Mouse (Mus musculus): ENCODE measurements around the gene Pelp1. TPM values are rescaled to one million over a fixed set of nuclear protein-coding genes. Genes with fewer than 3 reads are reported as not detected.

The Pelp1 gene
- polyA plus RNA-seq (2015; fragmentation: Nextera tagmentation; extraction: Ambion mirVana): 30.7 and 33.6 TPM in 2 replicates

DNA sequence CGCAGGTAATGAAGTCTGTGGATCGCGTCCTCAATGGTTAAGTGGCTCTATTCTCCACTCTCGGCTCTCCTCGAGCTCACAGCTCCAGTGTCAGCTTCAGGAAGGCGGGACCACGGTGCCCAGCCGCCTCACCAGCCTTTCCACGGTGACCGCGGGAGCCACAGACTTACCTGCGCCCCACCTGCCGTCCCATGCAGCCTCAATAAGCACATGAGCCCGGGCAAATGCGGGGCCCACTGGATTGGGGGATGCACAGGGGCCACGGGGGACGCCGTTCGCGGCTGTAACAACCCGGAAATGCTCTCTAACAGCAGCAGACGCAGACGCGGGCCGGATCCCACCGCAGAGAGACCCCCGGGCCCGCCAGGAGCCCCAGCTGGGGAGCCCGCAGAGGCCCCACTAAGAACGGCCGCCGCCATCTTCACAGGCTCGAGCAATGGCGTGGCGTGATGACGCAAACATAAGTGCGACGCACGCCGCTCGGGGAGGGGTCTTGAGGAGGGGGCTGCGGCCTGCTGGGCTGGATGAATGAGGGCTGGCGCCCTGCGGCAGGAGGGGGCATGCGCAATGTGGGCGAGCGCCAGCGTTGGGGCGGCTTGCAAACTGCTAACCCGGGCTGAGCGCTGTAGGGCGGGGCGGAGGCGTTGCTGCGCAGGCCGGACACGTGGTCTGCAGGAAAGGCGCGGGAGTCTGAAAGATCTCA lies at the start of gene Pelp1:
Pelp1 (minus strand) TSS at position 438 of the 703 bp plus-strand sequence.
- peak within 1 kb of the TSS; percentile 72 for H3K27ac ChIP-seq (replicated peaks)
- H3K4me3 ChIP-seq: peak within 1 kb of the TSS; percentile 83
- H3K9me3 ChIP-seq: no peaks in the 10 kb centered on the region
- H3K4me1 ChIP-seq (replicated peaks): peaks cover 26% of the 10 kb centered on the region
- under 1% methylated on average over 59 of the region's 59 CpGs for WGBS
- peak within 1 kb of the TSS; percentile 83 for H3K4me2 ChIP-seq
- H3K36me3 ChIP-seq: 0 out of 2 replicates have a peak, but pooled peaks cover 6% of the 10 kb centered on the region
- peak within 1 kb of the TSS; percentile 92 for H3K9ac ChIP-seq
- no peaks in the 10 kb centered on the region for H3K27me3 ChIP-seq
- ATAC-seq (ENCODE audit: low FRiP score, low read depth): peak; percentile 99

DNA sequence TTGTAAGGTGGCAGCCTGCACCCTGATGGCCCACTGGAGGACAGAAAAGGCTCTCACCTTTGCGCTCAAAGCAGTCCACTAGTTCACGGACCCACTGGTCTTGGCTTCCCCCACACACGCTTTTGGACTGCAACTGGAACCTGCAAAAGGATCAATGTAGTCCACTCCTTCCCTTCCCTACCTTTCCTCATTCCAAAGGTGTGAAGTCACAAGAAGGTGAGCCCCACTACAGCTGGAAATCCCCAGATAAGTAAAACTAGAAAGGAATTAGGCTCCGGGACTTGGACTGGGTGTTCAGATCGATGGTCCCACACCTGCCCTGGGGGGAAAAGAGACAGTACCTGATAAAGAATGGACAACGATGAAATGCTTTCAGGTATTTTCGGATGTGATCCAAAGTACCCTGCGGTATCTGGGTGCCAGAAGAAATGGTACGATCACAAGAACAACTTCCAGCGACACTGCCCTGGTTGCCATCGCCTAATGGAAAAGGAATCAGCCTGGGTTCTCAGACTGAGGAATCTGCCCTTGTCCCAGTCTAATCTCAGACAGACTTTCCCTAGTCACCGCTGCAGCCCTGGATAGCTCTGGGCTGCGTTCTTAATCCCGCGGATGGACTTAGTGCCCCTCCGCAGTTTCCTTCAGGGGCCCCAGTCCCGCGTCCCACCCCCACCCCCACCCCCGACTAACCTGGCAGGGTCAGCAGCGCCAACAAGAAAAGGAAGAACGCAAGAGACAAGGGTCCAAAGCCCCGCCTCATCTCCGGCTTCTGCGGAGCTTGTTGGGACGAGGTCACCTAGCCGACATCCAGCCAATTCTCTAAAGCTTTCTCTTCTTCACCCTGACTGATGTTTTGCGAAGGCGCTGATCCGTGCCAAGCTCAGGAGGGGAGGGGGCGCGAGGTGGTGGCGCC lies 49.1 kb upstream of the Pelp1 start, which contains the start of gene Zmynd15:
Zmynd15 (plus strand) TSS at position 746 of the 913 bp plus-strand sequence.
- no peak for ATAC-seq (ENCODE audit: low FRiP score, low read depth)
- Histone ChIP-seq H3K27me3 (peaks cover 28% of the 10 kb centered on the region), H3K4me3 (peak within 1 kb of the TSS; percentile 40), H3K36me3 (no peaks in the 10 kb centered on the region), H3K9ac (peak within 1 kb of the TSS; percentile 37; the same call in 1 of the 2 replicates), H3K4me1 (replicated peaks) (peaks cover 4% of the 10 kb centered on the region; the same call in 1 of the 2 replicates), H3K27ac (replicated peaks) (no peak within 1 kb of the TSS), H3K9me3 (no peaks in the 10 kb centered on the region), H3K4me2 (peak within 1 kb of the TSS; percentile 72)
- 20% methylated on average over 31 of the region's 32 CpGs for WGBS

DNA sequence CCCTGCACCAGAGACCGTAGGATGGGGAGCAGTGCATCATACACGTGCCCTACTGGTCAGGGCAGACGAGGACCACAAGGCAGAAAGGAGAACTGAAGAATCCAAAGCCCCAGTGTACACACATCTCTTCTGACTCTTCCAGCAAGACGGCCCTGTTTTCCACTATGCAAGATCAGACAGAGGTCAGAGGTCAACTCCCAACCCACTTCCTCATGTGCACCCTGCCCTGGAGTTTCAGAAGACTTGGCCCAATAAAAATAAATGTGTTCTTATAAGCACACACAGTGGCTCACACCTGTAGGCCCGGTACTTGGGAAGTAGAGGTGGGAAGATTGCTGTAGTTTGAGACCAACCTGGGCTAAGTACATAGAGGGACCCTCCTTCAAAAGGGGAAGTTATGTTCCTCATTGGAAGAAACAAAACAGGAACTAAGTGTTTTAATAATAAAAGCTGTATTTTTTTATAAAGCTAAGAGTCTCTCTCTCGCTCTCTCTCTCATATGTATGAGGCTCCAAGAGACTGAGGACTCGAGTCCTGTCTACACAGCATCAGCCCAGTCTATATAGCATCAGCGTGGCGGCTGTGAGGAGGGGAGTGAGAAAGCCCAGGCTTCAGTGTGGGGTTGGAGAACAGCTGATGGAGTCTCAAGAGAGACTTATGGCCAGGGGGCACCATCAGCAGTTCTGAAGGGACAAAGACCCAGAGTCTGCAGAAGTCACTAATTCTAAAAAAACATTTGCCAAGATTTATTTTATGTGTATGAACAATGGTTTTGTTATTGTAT lies 43.6 kb upstream of the Pelp1 start:
- Histone ChIP-seq H3K9ac (peak overlapping the region; percentile 11; the same call in 1 of the 2 replicates), H3K4me2 (peak overlapping the region; percentile 64)
- WGBS: 89% methylated on average over 9 of the region's 9 CpGs

DNA sequence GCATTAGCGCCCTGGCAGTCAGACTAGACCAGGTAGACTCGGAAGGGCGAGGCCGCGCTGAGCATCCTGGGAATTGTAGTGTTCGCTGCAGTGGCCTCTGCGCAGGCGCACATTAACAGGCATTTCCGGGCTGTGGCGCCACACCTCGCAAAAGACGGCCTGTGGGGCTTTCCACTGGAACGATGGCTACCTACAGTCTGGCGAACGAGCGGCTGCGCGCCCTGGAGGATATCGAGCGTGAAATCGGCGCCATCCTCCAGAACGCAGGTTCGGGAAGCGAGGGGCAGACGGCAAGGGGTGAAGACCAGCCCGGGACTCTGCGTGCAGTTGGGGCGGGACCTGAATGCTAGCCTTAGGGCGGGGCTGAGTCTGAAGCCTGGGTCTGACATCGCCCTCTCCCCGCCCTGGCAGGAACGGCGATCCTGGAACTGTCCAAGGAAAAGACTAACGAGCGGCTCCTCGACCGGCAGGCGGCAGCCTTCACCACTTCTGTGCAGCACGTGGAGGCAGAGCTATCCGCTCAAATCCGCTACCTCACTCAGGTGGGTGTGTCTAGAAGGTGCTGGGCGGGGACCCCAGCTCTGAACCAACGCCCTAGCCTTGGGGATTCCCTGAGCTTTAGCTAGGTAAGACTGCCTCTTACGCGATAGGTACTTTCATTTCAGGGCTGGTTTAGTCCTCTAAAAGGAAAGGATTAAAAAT lies 42.1 kb upstream of the Pelp1 start, which contains the start of gene Med11:
Med11 (plus strand) TSS at position 123 of the 702 bp plus-strand sequence.
- H3K36me3 ChIP-seq: peaks cover 6% of the 10 kb centered on the region
- H3K4me3 ChIP-seq: peak within 1 kb of the TSS; percentile 66
- under 1% methylated on average over 45 of the region's 46 CpGs for WGBS
- peak; percentile 98 for ATAC-seq (ENCODE audit: low FRiP score, low read depth)
- peak within 1 kb of the TSS; percentile 64 for H3K4me2 ChIP-seq
- peaks cover 20% of the 10 kb centered on the region for H3K4me1 ChIP-seq (replicated peaks)
- H3K9ac ChIP-seq: peak within 1 kb of the TSS; percentile 71
- H3K27ac ChIP-seq (replicated peaks): peak within 1 kb of the TSS; percentile 98
- H3K9me3 ChIP-seq: no peaks in the 10 kb centered on the region
- H3K27me3 ChIP-seq: no peaks in the 10 kb centered on the region

More for the DNA sequence above, 43.6 kb upstream of the Pelp1 start:
- H3K9me3 ChIP-seq: no peaks in the 10 kb centered on the region
- no peak overlapping the region for H3K27ac ChIP-seq (replicated peaks)
- peaks cover 20% of the 10 kb centered on the region for H3K4me1 ChIP-seq (replicated peaks)
- H3K27me3 ChIP-seq: peaks cover 1% of the 10 kb centered on the region
- H3K36me3 ChIP-seq: peaks cover 6% of the 10 kb centered on the region
- H3K4me3 ChIP-seq: no peak overlapping the region
- no peak for ATAC-seq (ENCODE audit: low FRiP score, low read depth)

DNA sequence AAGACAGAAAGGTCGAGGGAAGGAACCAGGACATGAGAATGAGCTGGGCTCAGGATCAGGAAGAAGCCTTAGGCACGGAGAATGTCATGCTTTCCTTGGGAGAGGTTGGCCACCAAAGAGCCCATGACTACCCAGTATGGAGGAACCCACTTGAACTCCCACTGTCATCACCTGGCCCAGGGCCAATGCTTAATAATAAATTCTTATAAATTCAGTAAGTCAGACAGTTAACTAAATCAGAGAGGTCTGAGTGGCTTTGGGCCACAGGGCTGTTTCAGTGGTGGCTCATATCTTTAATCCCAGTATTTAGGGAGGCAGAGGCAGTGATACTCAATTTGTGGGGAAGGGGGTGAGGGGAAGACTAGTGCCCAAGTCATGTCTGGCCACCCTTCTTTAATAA lies 41.1 kb upstream of the Pelp1 start:
- no peak overlapping the region for H3K4me2 ChIP-seq
- ATAC-seq (ENCODE audit: low FRiP score, low read depth): no peak

DNA sequence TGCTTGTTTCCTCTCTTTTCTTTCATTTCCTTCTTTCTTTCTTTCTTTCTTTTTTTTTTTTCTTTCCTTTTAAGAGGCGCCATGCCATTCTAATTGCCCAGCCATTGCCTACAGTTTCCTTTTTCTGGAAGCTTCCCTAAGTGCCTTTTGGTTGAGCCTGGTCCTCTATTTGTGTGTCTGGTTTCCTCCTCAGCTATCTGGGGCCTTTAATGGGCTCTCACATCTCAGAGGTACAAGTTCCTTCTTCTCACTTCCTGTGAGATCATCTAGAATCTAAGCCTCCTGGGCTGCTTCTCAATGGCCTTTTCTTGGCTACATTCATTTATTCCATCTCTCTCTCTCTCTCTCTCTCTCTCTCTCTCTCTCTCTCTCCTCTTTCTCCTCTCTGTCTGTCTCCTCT lies 37.5 kb upstream of the Pelp1 start:
- no peak overlapping the region for H3K4me3 ChIP-seq
- no peak for ATAC-seq (ENCODE audit: low FRiP score, low read depth)

More for the DNA sequence above, 41.1 kb upstream of the Pelp1 start:
- Histone ChIP-seq H3K4me3 (no peak overlapping the region), H3K9ac (no peak overlapping the region), H3K27me3 (no peaks in the 10 kb centered on the region), H3K27ac (replicated peaks) (no peak overlapping the region), H3K9me3 (no peaks in the 10 kb centered on the region), H3K4me1 (replicated peaks) (peaks cover 20% of the 10 kb centered on the region), H3K36me3 (peaks cover 6% of the 10 kb centered on the region)
- WGBS: 86% methylated on average over 2 of the region's 2 CpGs

DNA sequence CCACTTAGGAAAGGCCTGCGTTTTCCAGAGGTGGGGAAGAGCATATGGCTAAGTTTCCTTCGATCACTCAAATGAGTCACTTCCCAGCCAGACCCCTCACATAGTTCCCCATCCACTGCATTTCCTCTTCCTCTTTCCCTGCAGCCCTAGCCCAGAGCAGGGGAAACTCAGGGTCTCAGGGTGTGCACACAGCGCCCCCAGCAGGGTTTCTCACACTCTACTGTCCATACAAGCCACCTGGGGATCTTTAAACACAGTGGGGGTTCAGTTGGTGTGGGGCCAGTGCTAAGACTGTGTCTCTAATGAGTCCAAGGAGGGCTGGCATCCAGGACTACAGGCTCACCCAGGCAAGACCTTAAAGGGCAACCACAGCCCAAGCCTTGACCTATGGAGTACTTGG lies 36.9 kb upstream of the Pelp1 start:
- Histone ChIP-seq H3K4me2 (no peak overlapping the region), H3K36me3 (0 out of 2 replicates have a peak, but pooled peaks cover 9% of the 10 kb centered on the region), H3K9ac (no peak overlapping the region), H3K27ac (replicated peaks) (no peak overlapping the region), H3K4me1 (replicated peaks) (0 out of 2 replicates have a peak, but pooled peaks cover 3% of the 10 kb centered on the region), H3K9me3 (no peaks in the 10 kb centered on the region), H3K4me3 (no peak overlapping the region), H3K27me3 (no peaks in the 10 kb centered on the region)
- 48% methylated on average over 3 of the region's 3 CpGs for WGBS
- no peak for ATAC-seq (ENCODE audit: low FRiP score, low read depth)

More for the DNA sequence above, 37.5 kb upstream of the Pelp1 start:
- Histone ChIP-seq H3K4me2 (no peak overlapping the region), H3K27ac (replicated peaks) (no peak overlapping the region), H3K9ac (no peak overlapping the region), H3K4me1 (replicated peaks) (peaks cover 5% of the 10 kb centered on the region; the same call in 1 of the 2 replicates), H3K9me3 (no peaks in the 10 kb centered on the region), H3K36me3 (0 out of 2 replicates have a peak, but pooled peaks cover 3% of the 10 kb centered on the region), H3K27me3 (no peaks in the 10 kb centered on the region)
- WGBS: 87% methylated on average over 1 of the region's 1 CpGs

DNA sequence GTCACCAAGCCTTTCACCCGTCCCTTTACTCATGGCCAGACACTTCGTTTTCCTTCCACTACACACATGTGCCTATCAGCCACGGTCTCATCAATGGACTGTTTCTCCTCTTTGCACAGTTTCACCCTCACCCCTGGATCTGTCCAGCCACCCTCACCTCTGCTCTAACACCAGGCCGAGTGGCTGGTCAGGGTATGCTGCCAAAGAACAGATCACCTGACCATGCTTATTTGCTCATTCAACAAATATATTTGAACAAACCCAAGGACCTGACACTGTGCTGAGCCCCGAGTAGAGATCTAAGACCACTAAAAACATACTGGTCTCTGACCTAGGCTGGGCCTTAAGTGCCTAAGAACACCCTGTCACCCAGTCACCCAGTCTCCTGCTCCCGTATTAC lies 34.8 kb upstream of the Pelp1 start:
- no peak overlapping the region for H3K4me3 ChIP-seq
- no peak overlapping the region for H3K4me2 ChIP-seq
- no peak overlapping the region for H3K27ac ChIP-seq (replicated peaks)
- no peak for ATAC-seq (ENCODE audit: low FRiP score, low read depth)
- WGBS: 84% methylated on average over 6 of the region's 6 CpGs
- no peaks in the 10 kb centered on the region for H3K27me3 ChIP-seq
- no peaks in the 10 kb centered on the region for H3K4me1 ChIP-seq (replicated peaks)
- H3K9me3 ChIP-seq: no peaks in the 10 kb centered on the region
- no peak overlapping the region for H3K9ac ChIP-seq
- H3K36me3 ChIP-seq: peaks cover 22% of the 10 kb centered on the region

DNA sequence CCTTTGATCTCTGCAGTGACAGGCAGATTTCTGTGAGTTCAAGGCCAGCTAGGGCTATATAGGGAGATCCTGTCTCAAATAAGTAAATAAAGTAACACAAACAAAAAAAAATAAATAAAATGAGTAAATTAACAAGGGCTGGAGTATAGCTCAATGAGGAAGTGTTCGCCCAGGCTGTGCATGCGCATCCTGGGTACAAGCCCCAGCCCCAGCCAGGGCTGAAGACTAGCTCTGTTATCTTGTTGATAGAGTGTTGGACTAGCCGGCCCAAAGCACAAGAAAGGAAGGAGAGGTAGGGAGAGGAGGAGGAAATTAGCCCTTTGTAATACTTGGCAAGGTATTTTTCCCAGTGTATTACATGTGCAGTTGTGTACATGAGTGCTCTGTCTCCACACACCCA lies 34.1 kb upstream of the Pelp1 start:
- no peak overlapping the region for H3K9ac ChIP-seq
- H3K4me1 ChIP-seq (replicated peaks): no peaks in the 10 kb centered on the region
- H3K9me3 ChIP-seq: no peaks in the 10 kb centered on the region
- no peak overlapping the region for H3K27ac ChIP-seq (replicated peaks)
- 88% methylated on average over 3 of the region's 3 CpGs for WGBS
- no peak for ATAC-seq (ENCODE audit: low FRiP score, low read depth)
- peaks cover 29% of the 10 kb centered on the region for H3K36me3 ChIP-seq
- H3K4me2 ChIP-seq: no peak overlapping the region
- H3K4me3 ChIP-seq: no peak overlapping the region
- no peaks in the 10 kb centered on the region for H3K27me3 ChIP-seq

DNA sequence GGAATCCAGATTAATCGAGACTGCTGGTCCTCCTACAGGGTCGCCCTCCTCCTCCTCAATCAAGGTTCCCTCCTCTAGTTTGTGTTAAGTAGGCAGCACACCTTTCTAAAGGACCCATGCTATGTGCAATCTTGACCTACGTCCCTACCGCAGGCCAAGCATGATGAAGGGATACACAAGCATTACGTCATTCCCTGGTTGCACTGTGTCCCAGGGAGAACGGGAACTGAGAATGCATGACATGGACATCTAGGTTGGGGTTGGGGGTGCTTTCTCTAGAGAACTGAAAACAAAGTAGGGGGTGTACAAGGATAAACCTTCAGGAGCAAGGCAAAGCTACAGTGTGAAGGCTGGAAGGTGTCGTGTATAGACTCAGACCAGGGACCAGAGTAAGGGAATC lies 32.1 kb upstream of the Pelp1 start:
- no peak overlapping the region for H3K27ac ChIP-seq (replicated peaks)
- no peak overlapping the region for H3K4me3 ChIP-seq
- H3K36me3 ChIP-seq: peaks cover 48% of the 10 kb centered on the region
- H3K9me3 ChIP-seq: no peaks in the 10 kb centered on the region
- 93% methylated on average over 7 of the region's 7 CpGs for WGBS
- H3K4me1 ChIP-seq (replicated peaks): no peaks in the 10 kb centered on the region
- no peak overlapping the region for H3K9ac ChIP-seq
- no peaks in the 10 kb centered on the region for H3K27me3 ChIP-seq
- no peak for ATAC-seq (ENCODE audit: low FRiP score, low read depth)
- H3K4me2 ChIP-seq: no peak overlapping the region

DNA sequence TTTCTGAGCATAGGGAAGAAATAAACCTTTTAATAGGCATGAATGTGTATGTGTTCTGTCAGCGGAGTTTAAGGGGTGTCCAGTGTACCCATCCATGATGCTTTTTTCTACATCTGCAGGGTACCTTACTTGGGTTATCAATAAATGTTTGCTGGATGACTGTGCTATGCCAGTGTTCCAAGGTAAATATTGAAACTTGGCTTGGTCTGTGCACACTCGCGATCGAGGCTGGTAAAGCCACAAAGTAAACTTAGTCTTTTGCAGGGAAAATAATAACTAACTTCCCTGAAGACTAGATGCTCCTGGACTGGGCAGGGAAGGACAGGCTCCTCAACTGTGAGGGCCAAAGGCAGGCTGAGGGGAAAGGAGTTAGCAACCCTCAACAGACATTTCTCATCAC lies 30.8 kb upstream of the Pelp1 start:
- WGBS: 97% methylated on average over 4 of the region's 4 CpGs
- no peak for ATAC-seq (ENCODE audit: low FRiP score, low read depth)
- H3K27ac ChIP-seq (replicated peaks): no peak overlapping the region
- no peak overlapping the region for H3K9ac ChIP-seq
- no peaks in the 10 kb centered on the region for H3K27me3 ChIP-seq
- H3K4me1 ChIP-seq (replicated peaks): no peaks in the 10 kb centered on the region
- no peak overlapping the region for H3K4me3 ChIP-seq
- no peak overlapping the region for H3K4me2 ChIP-seq
- peaks cover 58% of the 10 kb centered on the region for H3K36me3 ChIP-seq
- no peaks in the 10 kb centered on the region for H3K9me3 ChIP-seq

Data from hindbrain, embryonic 15.5 days (tissue).